Mouse (Mus musculus): ENCODE results near the gene Apba2. TPM values are rescaled to one million over a fixed set of nuclear protein-coding genes. Genes with fewer than 3 reads are reported as not detected.

Apba2 gene
- polyA plus RNA-seq, 1 experiment = not detected

DNA sequence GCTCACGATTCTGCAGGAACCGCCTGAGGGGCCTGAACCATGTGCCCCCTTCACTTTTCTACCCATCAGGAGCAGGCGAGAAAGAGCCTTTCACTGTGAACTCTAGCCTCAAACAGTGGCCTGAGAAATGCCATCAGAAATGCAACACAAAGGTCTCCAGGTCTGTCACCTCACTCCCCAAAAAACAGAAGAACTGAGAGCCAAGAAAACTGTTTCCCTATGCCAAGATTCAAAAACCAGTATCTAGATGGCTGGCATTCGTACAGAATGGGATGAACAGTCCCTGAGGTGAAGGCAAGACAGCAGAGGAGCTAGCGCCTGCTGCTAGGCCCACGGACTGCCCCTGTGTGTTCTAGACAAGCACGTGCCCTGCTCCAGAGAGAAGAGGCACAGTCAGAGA lies 253.6 kb downstream of the Apba2 start:
- TF ChIP-seq FLI1 (IDR thresholded peaks at IDR 0.05; ENCODE audit: low read length) (no peak), GATA1 (IDR thresholded peaks at IDR 0.05; ENCODE audit: borderline replicate concordance, low read length) (no peak)
- H3K4me3 ChIP-seq (replicated peaks) = peak overlapping the region; percentile 57
- H3K9me3 ChIP-seq = peaks cover 33% of the 10 kb centered on the region
- H3K4me1 ChIP-seq = no peaks in the 10 kb centered on the region
- no peaks in the 10 kb centered on the region for H3K36me3 ChIP-seq (replicated peaks; ENCODE audit: low read length)
- H3K27me3 ChIP-seq (replicated peaks) = no peaks in the 10 kb centered on the region

GRCm38 (mm10) chr7:64765595-64765994 lies 264.1 kb downstream of the Apba2 start:
- no peak for TF ChIP-seq FLI1 (IDR thresholded peaks at IDR 0.05; ENCODE audit: low read length)
- no peak for TF ChIP-seq GATA1 (IDR thresholded peaks at IDR 0.05; ENCODE audit: borderline replicate concordance, low read length)
- Histone ChIP-seq H3K4me3 (replicated peaks) (no peak overlapping the region), H3K9me3 (peaks cover 32% of the 10 kb centered on the region), H3K4me1 (no peaks in the 10 kb centered on the region), H3K36me3 (replicated peaks; ENCODE audit: low read length) (no peaks in the 10 kb centered on the region), H3K27me3 (replicated peaks) (no peaks in the 10 kb centered on the region)

- Histone ChIP-seq H3K27me3 (replicated peaks) (no peaks in the 10 kb centered on the region), H3K36me3 (replicated peaks; ENCODE audit: low read length) (no peaks in the 10 kb centered on the region), H3K4me1 (no peaks in the 10 kb centered on the region), H3K9me3 (peaks cover 54% of the 10 kb centered on the region), H3K4me3 (replicated peaks) (no peak overlapping the region)
- TF ChIP-seq GATA1 (IDR thresholded peaks at IDR 0.05; ENCODE audit: borderline replicate concordance, low read length) (no peak), FLI1 (IDR thresholded peaks at IDR 0.05; ENCODE audit: low read length) (no peak)
Measured at GRCm38 (mm10) chr7:64769768-64770167, 268.3 kb downstream of the Apba2 start.

DNA sequence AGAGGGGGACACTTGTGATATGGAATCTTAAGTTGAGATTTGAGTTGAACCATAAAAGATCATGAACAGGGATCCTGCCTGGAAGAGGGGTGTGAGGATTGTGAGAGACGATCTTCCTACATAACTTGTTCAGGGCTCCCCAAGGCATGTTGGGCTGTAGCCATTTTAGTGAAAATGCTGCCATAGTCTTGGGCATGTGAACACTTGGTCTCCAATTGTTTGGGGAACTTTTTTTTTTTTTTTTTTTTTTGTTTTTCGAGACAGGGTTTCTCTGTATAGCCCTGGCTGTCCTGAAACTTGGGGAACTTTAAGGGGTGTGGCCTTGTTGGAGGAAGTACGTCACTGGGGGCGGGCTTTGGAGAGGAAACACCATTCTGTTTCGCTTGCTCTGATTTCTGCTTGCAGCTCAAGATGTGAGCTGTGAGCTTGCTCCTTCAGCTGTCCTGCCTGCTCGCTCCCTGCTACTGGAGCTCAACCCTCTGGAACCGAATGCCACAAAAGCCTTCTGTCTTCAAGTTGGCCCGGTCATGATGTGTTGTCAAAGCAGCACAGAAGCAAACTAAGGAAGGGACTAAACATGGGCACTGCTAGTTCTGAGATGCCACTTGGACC lies 269.4 kb downstream of the Apba2 start:
- Histone ChIP-seq H3K27me3 (replicated peaks) (no peaks in the 10 kb centered on the region), H3K36me3 (replicated peaks; ENCODE audit: low read length) (no peaks in the 10 kb centered on the region), H3K9me3 (peaks cover 65% of the 10 kb centered on the region), H3K4me1 (no peaks in the 10 kb centered on the region), H3K4me3 (replicated peaks) (no peak overlapping the region)
- TF ChIP-seq FLI1 (IDR thresholded peaks at IDR 0.05; ENCODE audit: low read length) (no peak), GATA1 (IDR thresholded peaks at IDR 0.05; ENCODE audit: borderline replicate concordance, low read length) (no peak)

DNA sequence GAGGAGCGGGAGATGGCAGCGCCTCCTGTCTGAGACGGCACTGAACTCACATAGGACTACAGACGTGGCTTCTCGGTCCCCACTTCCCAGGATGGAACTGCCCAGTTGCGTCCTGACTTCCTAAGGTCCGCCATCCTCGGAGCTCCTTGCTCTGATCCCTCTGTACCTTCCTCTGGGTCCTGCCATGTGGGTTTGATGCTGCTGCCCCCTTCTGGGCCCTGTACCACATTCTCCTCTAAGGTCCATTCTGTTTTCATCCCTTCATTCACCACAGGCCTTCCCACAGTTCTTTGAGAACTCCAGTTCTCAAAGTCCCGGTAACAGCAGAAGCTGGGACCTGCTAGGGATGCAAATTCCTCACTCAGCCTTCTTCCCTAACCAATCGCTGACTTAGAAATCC lies 272.0 kb downstream of the Apba2 start:
- Histone ChIP-seq H3K4me3 (replicated peaks) (peak overlapping the region; percentile 3), H3K4me1 (no peaks in the 10 kb centered on the region), H3K27me3 (replicated peaks) (no peaks in the 10 kb centered on the region), H3K9me3 (peaks cover 64% of the 10 kb centered on the region), H3K36me3 (replicated peaks; ENCODE audit: low read length) (no peaks in the 10 kb centered on the region)
- no peak for TF ChIP-seq GATA1 (IDR thresholded peaks at IDR 0.05; ENCODE audit: borderline replicate concordance, low read length)
- no peak for TF ChIP-seq FLI1 (IDR thresholded peaks at IDR 0.05; ENCODE audit: low read length)

- no peaks in the 10 kb centered on the region for H3K36me3 ChIP-seq (replicated peaks; ENCODE audit: low read length)
- peaks cover 62% of the 10 kb centered on the region for H3K9me3 ChIP-seq
- no peak overlapping the region for H3K4me3 ChIP-seq (replicated peaks)
- no peaks in the 10 kb centered on the region for H3K4me1 ChIP-seq
- TF ChIP-seq FLI1 (IDR thresholded peaks at IDR 0.05; ENCODE audit: low read length) (no peak), GATA1 (IDR thresholded peaks at IDR 0.05; ENCODE audit: borderline replicate concordance, low read length) (no peak)
- no peaks in the 10 kb centered on the region for H3K27me3 ChIP-seq (replicated peaks)
Measured at GRCm38 (mm10) chr7:64776708-64777489, 275.4 kb downstream of the Apba2 start.

DNA sequence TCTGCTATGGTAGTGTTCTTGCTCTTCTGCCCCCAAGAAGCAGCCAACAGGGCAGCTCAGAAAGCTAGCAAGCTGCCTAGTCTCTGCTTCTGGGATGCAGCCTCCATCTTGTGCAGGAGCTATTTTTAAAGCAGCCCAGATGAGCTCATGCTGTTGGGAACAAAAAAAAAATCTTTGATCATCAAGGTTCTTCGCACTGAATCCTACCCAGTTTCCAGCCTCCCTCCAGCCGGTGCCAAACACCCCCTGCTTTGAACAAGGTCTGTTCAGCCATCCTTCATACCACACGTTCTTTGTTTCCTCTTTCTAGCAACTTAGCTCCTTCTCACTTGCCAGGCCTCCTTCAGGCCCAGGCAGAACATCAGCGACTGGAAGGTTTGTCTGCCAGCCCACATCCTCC lies 278.0 kb downstream of the Apba2 start:
- H3K36me3 ChIP-seq (replicated peaks; ENCODE audit: low read length) = no peaks in the 10 kb centered on the region
- H3K27me3 ChIP-seq (replicated peaks) = no peaks in the 10 kb centered on the region
- TF ChIP-seq GATA1 (IDR thresholded peaks at IDR 0.05; ENCODE audit: borderline replicate concordance, low read length) (no peak), FLI1 (IDR thresholded peaks at IDR 0.05; ENCODE audit: low read length) (no peak)
- H3K4me1 ChIP-seq = no peaks in the 10 kb centered on the region
- H3K9me3 ChIP-seq = peaks cover 53% of the 10 kb centered on the region
- H3K4me3 ChIP-seq (replicated peaks) = no peak overlapping the region

DNA sequence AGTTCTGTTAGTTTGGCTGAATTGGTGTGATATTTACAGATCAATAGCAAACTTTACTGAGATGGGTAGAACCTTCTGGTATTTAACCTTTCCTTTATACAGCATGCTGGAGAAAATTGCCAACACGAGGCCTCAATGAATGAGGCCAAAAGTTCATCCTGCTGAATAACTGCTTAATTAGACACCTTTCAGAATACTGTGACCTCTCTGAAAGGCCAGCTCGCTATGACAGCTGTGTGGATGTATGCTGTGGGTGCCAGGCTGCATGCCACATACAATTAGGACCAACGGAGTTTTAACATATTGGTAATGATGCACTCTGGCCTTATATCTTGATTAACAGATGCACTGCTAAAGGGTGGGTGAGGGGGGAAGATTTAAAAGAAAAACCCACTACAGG lies 283.5 kb downstream of the Apba2 start:
- TF ChIP-seq FLI1 (IDR thresholded peaks at IDR 0.05; ENCODE audit: low read length) (no peak), GATA1 (IDR thresholded peaks at IDR 0.05; ENCODE audit: borderline replicate concordance, low read length) (no peak)
- H3K9me3 ChIP-seq = peaks cover 25% of the 10 kb centered on the region
- H3K4me1 ChIP-seq = no peaks in the 10 kb centered on the region
- H3K36me3 ChIP-seq (replicated peaks; ENCODE audit: low read length) = no peaks in the 10 kb centered on the region
- no peak overlapping the region for H3K4me3 ChIP-seq (replicated peaks)
- no peaks in the 10 kb centered on the region for H3K27me3 ChIP-seq (replicated peaks)

DNA sequence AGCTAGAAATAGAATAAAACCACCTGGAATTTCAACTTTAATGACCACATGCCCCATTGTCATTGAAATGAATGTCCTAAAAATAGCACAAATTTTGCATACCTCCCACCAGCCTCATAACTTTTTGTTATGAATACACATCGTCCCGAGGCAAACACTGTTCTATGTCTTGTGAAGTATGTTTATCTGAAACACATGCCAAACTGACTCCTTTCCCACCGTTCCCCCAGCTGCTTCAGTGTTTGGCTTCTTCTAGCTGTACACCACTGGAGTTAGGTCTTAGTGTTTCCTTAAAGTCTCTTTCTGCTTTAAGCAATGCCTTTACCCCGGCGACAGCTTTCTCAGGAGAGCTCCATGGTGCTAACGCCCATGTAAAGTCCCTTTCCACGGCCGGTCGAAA lies 289.6 kb downstream of the Apba2 start:
- Histone ChIP-seq H3K9me3 (peaks cover 18% of the 10 kb centered on the region), H3K27me3 (replicated peaks) (no peaks in the 10 kb centered on the region), H3K4me1 (no peaks in the 10 kb centered on the region), H3K36me3 (replicated peaks; ENCODE audit: low read length) (no peaks in the 10 kb centered on the region), H3K4me3 (replicated peaks) (no peak overlapping the region)
- TF ChIP-seq GATA1 (IDR thresholded peaks at IDR 0.05; ENCODE audit: borderline replicate concordance, low read length) (no peak), FLI1 (IDR thresholded peaks at IDR 0.05; ENCODE audit: low read length) (no peak)

DNA sequence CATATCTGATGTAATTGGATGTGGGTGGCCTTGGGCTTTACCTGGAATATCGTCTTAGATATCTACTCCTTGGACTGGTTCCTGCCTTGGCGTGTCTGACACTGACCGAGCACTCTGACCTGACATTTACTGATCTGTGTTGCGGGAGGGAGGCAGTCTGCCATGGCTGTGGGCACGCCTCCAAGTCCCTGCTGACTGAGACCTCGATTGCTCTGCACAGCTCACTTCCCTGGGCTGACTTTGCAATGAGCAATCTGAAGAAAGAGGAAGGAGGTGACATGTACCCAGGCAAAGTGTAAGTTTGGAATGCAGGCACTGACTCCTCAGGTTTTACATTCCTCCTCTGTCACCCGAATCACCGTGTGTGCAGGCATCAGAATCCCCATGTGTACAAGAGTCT lies 290.5 kb downstream of the Apba2 start:
- H3K27me3 ChIP-seq (replicated peaks) = no peaks in the 10 kb centered on the region
- H3K9me3 ChIP-seq = peaks cover 17% of the 10 kb centered on the region
- no peaks in the 10 kb centered on the region for H3K36me3 ChIP-seq (replicated peaks; ENCODE audit: low read length)
- peak overlapping the region; percentile 31 for H3K4me3 ChIP-seq (replicated peaks)
- H3K4me1 ChIP-seq = no peaks in the 10 kb centered on the region
- TF ChIP-seq FLI1 (IDR thresholded peaks at IDR 0.05; ENCODE audit: low read length) = no peak
- TF ChIP-seq GATA1 (IDR thresholded peaks at IDR 0.05; ENCODE audit: borderline replicate concordance, low read length) = no peak
